Mouse (Mus musculus) thymus, adult 2 months (tissue): Measurements from ENCODE around the gene Ntrk2.

Source experiments
- CTCF ChIP-seq: fragments of 200-500 bp; IDR thresholded peaks from 2 replicates; pipeline ENCODE4 v1.5.1; 2012; ENCODE audit warnings: mild to moderate bottlenecking, control low read depth, low read length, moderate library complexity, borderline replicate concordance; ENCODE audit not compliant: control insufficient read depth, poor library complexity, insufficient read depth; ENCODE audit errors: extremely low read depth
- POLR2A ChIP-seq: fragments of 200-500 bp; IDR thresholded peaks from 2 replicates; pipeline ENCODE4 v1.6.1; 2012; ENCODE audit warnings: mild to moderate bottlenecking, low read length, control low read depth, moderate library complexity; ENCODE audit not compliant: control insufficient read depth, poor library complexity, insufficient read depth; ENCODE audit errors: extremely low read depth

- TF ChIP-seq CTCF (no peak), POLR2A (no peak)
These were observed 252.7 kb downstream of the Ntrk2 start for GRCm38 (mm10) chr13:59059118-59059517.
